Mouse (Mus musculus) G1E (cell line): ENCODE results near the gene Capn9. TPM values are rescaled to one million over a fixed set of nuclear protein-coding genes. Genes with fewer than 3 reads are reported as not detected.

Source experiments
- ATAC-seq: 2 replicates; pipeline ENCODE4 v1.8.0; 2016; ENCODE audit warnings: mild to moderate bottlenecking; ENCODE audit not compliant: insufficient number of reproducible peaks, poor library complexity, low FRiP score, severe bottlenecking; ENCODE audit errors: extremely low read depth
- DNase-seq: peaks from one replicate; pipeline ENCODE4 v3.0.0; 2012; ENCODE audit warnings: low spot score
- H3K27me3 ChIP-seq: 2 replicates; pipeline ENCODE4 v1.6.1; 2012; ENCODE audit warnings: mild to moderate bottlenecking, low read length, inconsistent platforms; ENCODE audit not compliant: insufficient read depth
- H3K36me3 ChIP-seq: replicated peaks from 2 replicates; pipeline ENCODE3; 2012; ENCODE audit warnings: mild to moderate bottlenecking, inconsistent platforms
- H3K4me1 ChIP-seq: 2 replicates; pipeline ENCODE4 v1.6.1; 2012; ENCODE audit warnings: low read depth, low read length, inconsistent platforms, mixed read lengths; ENCODE audit not compliant: insufficient read depth
- H3K4me3 ChIP-seq: 2 replicates; pipeline ENCODE4 v1.5.1; 2012; ENCODE audit warnings: low read depth, mild to moderate bottlenecking, inconsistent platforms, low read length, moderate library complexity, mixed read lengths
- H3K9me3 ChIP-seq: replicated peaks from 2 replicates; pipeline ENCODE4 v1.6.1; 2012; ENCODE audit warnings: inconsistent platforms
- CTCF ChIP-seq: IDR thresholded peaks from 2 replicates; pipeline ENCODE4 v1.5.1; 2012; ENCODE audit warnings: low read depth, low read length, inconsistent platforms, mixed read lengths
- GATA1 ChIP-seq: IDR thresholded peaks from 2 replicates; pipeline ENCODE4 v1.6.1; 2012; ENCODE audit warnings: borderline replicate concordance, low read length, inconsistent platforms, mixed read lengths
- GATA2 ChIP-seq: IDR thresholded peaks from 2 replicates; pipeline ENCODE4 v1.6.1; 2012; ENCODE audit warnings: low read depth, low read length, inconsistent platforms, borderline replicate concordance
- POLR2AphosphoS5 ChIP-seq: IDR thresholded peaks from 2 replicates; pipeline ENCODE4 v1.6.1; 2012; ENCODE audit warnings: low read depth, low read length, inconsistent platforms; ENCODE audit not compliant: insufficient replicate concordance
- TAL1 ChIP-seq: conservative IDR thresholded peaks from 2 replicates; pipeline ENCODE4 v1.6.1; 2012; ENCODE audit warnings: low read depth, low read length, inconsistent platforms, mixed read lengths
- polyA plus RNA-seq: library from polyadenylated mRNA; stranded (reverse); fragments of >175 nt; gene quantifications from 2 replicates; pipeline ENCODE4 v1.2.3, GENCODE M21; 2012
- total RNA-seq, 2 experiments: library from RNA; stranded (forward) in 1 of 2; stranded (reverse) in 1 of 2; fragments of 200-1000 nt in 1 of 2; fragments of >200 nt in 1 of 2; fragmentation: Nextera tagmentation in 1 of 2; gene quantifications; 2 replicates each; pipeline ENCODE4 v1.2.3; 2014 to 2017

The Capn9 gene
- total and polyA plus RNA-seq, 3 experiments = not detected

GRCm38 (mm10) chr8:124551011-124551661 lies 24.8 kb upstream of the Capn9 start:
- TF ChIP-seq POLR2AphosphoS5 = no peak
- no peak for TF ChIP-seq CTCF
- TF ChIP-seq GATA1 = no peak
- no peak for TF ChIP-seq TAL1
- no peak for TF ChIP-seq GATA2
- no peak for ATAC-seq
- no peaks in the 10 kb centered on the region for H3K9me3 ChIP-seq
- DNase-seq = no peak
- peaks cover 77% of the 10 kb centered on the region for H3K36me3 ChIP-seq
- no peaks in the 10 kb centered on the region for H3K27me3 ChIP-seq
- H3K4me1 ChIP-seq = no peaks in the 10 kb centered on the region; the same call in 1 of the 2 replicates
- no peak overlapping the region for H3K4me3 ChIP-seq

- TF ChIP-seq GATA1 (no peak), CTCF (no peak), POLR2AphosphoS5 (no peak), TAL1 (no peak), GATA2 (no peak)
- H3K27me3 ChIP-seq = no peaks in the 10 kb centered on the region; the same call in 1 of the 2 replicates
- ATAC-seq (no peak), DNase-seq (no peak)
- H3K36me3 ChIP-seq = peaks cover 37% of the 10 kb centered on the region
- H3K9me3 ChIP-seq = no peaks in the 10 kb centered on the region
- no peaks in the 10 kb centered on the region; the same call in 1 of the 2 replicates for H3K4me1 ChIP-seq
- H3K4me3 ChIP-seq = no peak overlapping the region
These were observed 20.7 kb upstream of the Capn9 start for GRCm38 (mm10) chr8:124555113-124555750.

GRCm38 (mm10) chr8:124556164-124556563 lies 19.7 kb upstream of the Capn9 start:
- no peaks in the 10 kb centered on the region for H3K9me3 ChIP-seq
- TF ChIP-seq POLR2AphosphoS5 (no peak), TAL1 (no peak), GATA1 (no peak), GATA2 (no peak), CTCF (no peak)
- peaks cover 28% of the 10 kb centered on the region for H3K36me3 ChIP-seq
- H3K4me1 ChIP-seq = no peaks in the 10 kb centered on the region; the same call in 1 of the 2 replicates
- H3K27me3 ChIP-seq = no peaks in the 10 kb centered on the region; the same call in 1 of the 2 replicates
- DNase-seq = no peak
- no peak for ATAC-seq
- no peak overlapping the region; the same call in 1 of the 2 replicates for H3K4me3 ChIP-seq

DNA sequence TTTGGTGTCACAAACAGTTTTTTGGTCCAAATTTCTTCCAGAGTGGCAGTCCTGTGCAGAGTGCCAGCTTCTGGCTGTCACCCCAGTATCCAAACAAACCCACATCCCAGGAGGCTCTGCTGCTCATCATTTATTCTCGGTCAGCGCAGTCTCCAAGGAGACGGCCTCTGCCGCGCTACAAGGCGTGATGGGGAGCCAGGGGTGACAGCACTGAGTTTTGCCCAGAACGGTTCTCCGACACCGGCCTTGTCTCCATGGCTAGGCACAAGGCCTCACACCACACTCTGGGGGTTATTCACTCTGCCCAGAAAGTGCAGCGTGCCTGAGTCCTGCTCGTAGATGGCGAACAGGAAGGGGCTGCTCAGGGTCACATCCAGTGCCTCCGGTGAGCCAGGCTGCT lies 19.3 kb upstream of the Capn9 start:
- ATAC-seq (no peak), DNase-seq (no peak)
- Histone ChIP-seq H3K4me3 (no peak overlapping the region), H3K9me3 (no peaks in the 10 kb centered on the region), H3K4me1 (no peaks in the 10 kb centered on the region; the same call in 1 of the 2 replicates), H3K27me3 (no peaks in the 10 kb centered on the region; the same call in 1 of the 2 replicates), H3K36me3 (peaks cover 23% of the 10 kb centered on the region)
- TF ChIP-seq POLR2AphosphoS5 (no peak), CTCF (no peak), GATA2 (no peak), TAL1 (no peak), GATA1 (no peak)

DNA sequence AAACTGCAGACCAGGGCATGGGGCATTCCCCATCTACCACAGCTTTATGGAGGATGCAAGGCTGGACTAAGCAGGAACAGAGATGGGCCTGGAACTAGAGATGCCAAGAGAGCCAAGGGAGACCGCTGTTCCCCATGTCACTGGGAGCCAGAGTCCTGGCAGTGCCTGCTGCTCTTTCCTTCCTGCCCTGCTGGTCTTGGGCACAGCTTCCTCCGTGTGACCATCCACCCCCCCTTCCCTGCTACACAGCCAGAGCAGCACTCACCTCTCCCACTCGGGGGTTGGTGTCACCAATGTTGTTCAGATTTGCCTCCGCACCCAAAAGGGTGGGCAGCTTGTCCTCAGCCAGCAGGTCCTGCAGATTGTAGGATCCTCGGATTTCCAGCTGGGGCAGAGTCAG lies 18.4 kb upstream of the Capn9 start:
- H3K4me1 ChIP-seq = no peaks in the 10 kb centered on the region; the same call in 1 of the 2 replicates
- DNase-seq = no peak
- H3K9me3 ChIP-seq = no peaks in the 10 kb centered on the region
- no peak overlapping the region for H3K4me3 ChIP-seq
- TF ChIP-seq GATA2 (no peak), CTCF (no peak), POLR2AphosphoS5 (no peak), TAL1 (no peak)
- peaks cover 15% of the 10 kb centered on the region for H3K36me3 ChIP-seq
- ATAC-seq = no peak
- H3K27me3 ChIP-seq = no peaks in the 10 kb centered on the region; the same call in 1 of the 2 replicates

DNA sequence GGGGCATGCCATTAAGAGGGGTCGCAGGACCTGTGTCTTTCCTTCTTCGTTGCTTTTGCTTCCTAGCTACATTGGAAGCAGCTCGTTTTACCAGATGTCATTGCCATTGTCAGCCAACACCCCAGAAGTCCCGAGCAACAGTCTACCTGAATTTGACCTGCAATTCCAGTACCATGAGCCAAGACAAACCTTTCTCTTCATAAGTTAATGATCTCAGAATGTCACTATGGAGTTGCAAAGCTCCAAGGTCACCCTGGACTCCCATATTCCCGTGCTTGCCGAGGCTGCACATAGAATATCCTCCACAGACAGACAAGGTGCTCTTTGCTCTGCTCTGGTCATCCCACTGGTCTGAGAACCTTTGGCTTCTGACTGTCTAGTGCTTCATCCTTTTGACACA lies 8.8 kb upstream of the Capn9 start:
- TF ChIP-seq GATA2 (no peak), POLR2AphosphoS5 (no peak), CTCF (no peak), GATA1 (no peak), TAL1 (no peak)
- H3K4me3 ChIP-seq = no peak overlapping the region

More for the DNA sequence above, 8.8 kb upstream of the Capn9 start:
- no peak for ATAC-seq
- H3K36me3 ChIP-seq = no peaks in the 10 kb centered on the region
- no peaks in the 10 kb centered on the region for H3K9me3 ChIP-seq
- no peak for DNase-seq
- peaks cover 5% of the 10 kb centered on the region; the same call in 1 of the 2 replicates for H3K27me3 ChIP-seq
- no peaks in the 10 kb centered on the region for H3K4me1 ChIP-seq
